Mouse (Mus musculus): ENCODE results near the gene Cpn1.

GRCm38 (mm10) chr19:44004261-44004660 lies 17.9 kb upstream of the Cpn1 start:
- TF ChIP-seq CTCF (conservative IDR thresholded peaks at IDR 0.05; ENCODE audit: low read length) (no peak), NANOG (IDR thresholded peaks at IDR 0.05; ENCODE audit: borderline replicate concordance, low read length) (no peak)

Measured in E14TG2a.4 (cell line).